Mouse (Mus musculus) lung, postnatal 0 days (tissue): Measurements from ENCODE around the gene Gm20425. TPM values are rescaled to one million over a fixed set of nuclear protein-coding genes. Genes with fewer than 3 reads are reported as not detected.

Experiments
- ATAC-seq: fragments of 200-750 bp; cut with Nextera tagmentation; 2 replicates; pipeline ENCODE4 v1.8.0; 2017; ENCODE audit warnings: moderate library complexity
- DNase-seq: peaks from one replicate; pipeline ENCODE4 v3.0.0-alpha.2; 2016; ENCODE audit warnings: low spot score
- H3K27ac ChIP-seq: fragments of 300-500 bp; sonication (generic); 2 replicates; pipeline ENCODE4 v1.5.1; 2014; ENCODE audit warnings: antibody characterized with exemption, mild to moderate bottlenecking, low read length, mixed read lengths
- H3K27me3 ChIP-seq: fragments of 300-500 bp; sonication (generic); replicated peaks from 2 replicates; pipeline ENCODE4 v1.6.1; 2014; ENCODE audit warnings: low read length, mixed read lengths; ENCODE audit not compliant: insufficient read depth
- H3K36me3 ChIP-seq: fragments of 300-500 bp; sonication (generic); 2 replicates; pipeline ENCODE4 v1.6.1; 2014; ENCODE audit warnings: low read length, mixed read lengths; ENCODE audit not compliant: insufficient read depth
- H3K4me1 ChIP-seq: fragments of 300-500 bp; sonication (generic); 2 replicates; pipeline ENCODE4 v1.6.1; 2014; ENCODE audit warnings: antibody characterized with exemption, low read depth, low read length, mixed read lengths; ENCODE audit not compliant: insufficient read depth
- H3K4me2 ChIP-seq: fragments of 300-500 bp; sonication (generic); replicated peaks from 2 replicates; pipeline ENCODE4 v1.6.1; 2014; ENCODE audit warnings: low read depth, mild to moderate bottlenecking, low read length, moderate library complexity, mixed read lengths
- H3K4me3 ChIP-seq: fragments of 300-500 bp; sonication (generic); 2 replicates; pipeline ENCODE4 v1.5.1; 2014; ENCODE audit warnings: low read depth, low read length
- H3K9ac ChIP-seq: fragments of 300-500 bp; sonication (generic); replicated peaks from 2 replicates; pipeline ENCODE4 v1.6.1; 2014; ENCODE audit warnings: low read depth, mild to moderate bottlenecking
- H3K9me3 ChIP-seq: fragments of 300-500 bp; sonication (generic); 2 replicates; pipeline ENCODE4 v1.6.1; 2016; ENCODE audit warnings: low read length, mixed read lengths
- CTCF ChIP-seq: IDR thresholded peaks from 2 replicates; pipeline ENCODE4 v1.5.1; 2016; ENCODE audit warnings: antibody characterized with exemption, mild to moderate bottlenecking
- EP300 ChIP-seq: IDR thresholded peaks from 2 replicates; pipeline ENCODE4 v1.6.1; 2016; ENCODE audit warnings: antibody characterized with exemption, mild to moderate bottlenecking, control low read depth
- WGBS: fragments of 180-500 bp; shearing (Covaris S2); extraction: QIAGEN DNeasy Blood & Tissue Kit; methylation state at CpG from one replicate; pipeline ENCODE4 v1.1.7; 2014; 5-methylcytosine and 5-hydroxymethylcytosine counted together
- polyA plus RNA-seq: library from polyadenylated mRNA; unstranded; fragments of >200 nt; fragmentation: Nextera tagmentation; extraction: Ambion mirVana; gene quantifications from 2 replicates; pipeline ENCODE4 v1.2.1, GENCODE M21; 2015

The Gm20425 gene
- polyA plus RNA-seq, 1 experiment from 2014 or later = 7.3 TPM

GRCm38 (mm10) chr9:103154568-103154967, 75.5 kb downstream of the Gm20425 start:
- Histone ChIP-seq H3K9me3 (no peaks in the 10 kb centered on the region), H3K27ac (no peak overlapping the region), H3K4me3 (no peak overlapping the region), H3K36me3 (no peaks in the 10 kb centered on the region), H3K4me2 (no peak overlapping the region), H3K9ac (no peak overlapping the region), H3K4me1 (no peaks in the 10 kb centered on the region), H3K27me3 (no peaks in the 10 kb centered on the region)
- DNase-seq (peak; percentile 39), ATAC-seq (no peak)
- peak; percentile 27; the same call in 1 of the 2 replicates for TF ChIP-seq CTCF
- no peak for TF ChIP-seq EP300
- 57% methylated on average over 2 of the region's 2 CpGs for WGBS

- no peak overlapping the region for H3K4me2 ChIP-seq
- ATAC-seq = no peak
- H3K9ac ChIP-seq = no peak overlapping the region
- no peak for TF ChIP-seq EP300
- no peaks in the 10 kb centered on the region for H3K36me3 ChIP-seq
- DNase-seq = no peak
- H3K4me1 ChIP-seq = no peaks in the 10 kb centered on the region
- H3K27ac ChIP-seq = no peak overlapping the region
- H3K4me3 ChIP-seq = no peak overlapping the region
- no peaks in the 10 kb centered on the region for H3K27me3 ChIP-seq
- WGBS = 77% methylated on average over 5 of the region's 5 CpGs
- no peaks in the 10 kb centered on the region for H3K9me3 ChIP-seq
Measured at GRCm38 (mm10) chr9:103153286-103153685, 76.8 kb downstream of the Gm20425 start.

- Histone ChIP-seq H3K4me3 (no peak overlapping the region), H3K27me3 (no peaks in the 10 kb centered on the region), H3K9me3 (no peaks in the 10 kb centered on the region), H3K9ac (no peak overlapping the region), H3K4me2 (no peak overlapping the region), H3K36me3 (no peaks in the 10 kb centered on the region), H3K27ac (no peak overlapping the region), H3K4me1 (no peaks in the 10 kb centered on the region)
- DNase-seq = no peak
- 67% methylated on average over 12 of the region's 12 CpGs for WGBS
- no peak for TF ChIP-seq CTCF
- ATAC-seq = no peak
Measured at GRCm38 (mm10) chr9:103149074-103149799, 80.9 kb downstream of the Gm20425 start.

- no peaks in the 10 kb centered on the region for H3K9me3 ChIP-seq
- TF ChIP-seq CTCF = no peak
- 59% methylated on average over 13 of the region's 13 CpGs for WGBS
Measured at GRCm38 (mm10) chr9:103147103-103147502, 83.0 kb downstream of the Gm20425 start.

GRCm38 (mm10) chr9:103146703-103147102, 83.4 kb downstream of the Gm20425 start:
- Histone ChIP-seq H3K9ac (no peak overlapping the region), H3K27ac (no peak overlapping the region), H3K4me1 (no peaks in the 10 kb centered on the region), H3K4me2 (no peak overlapping the region), H3K36me3 (no peaks in the 10 kb centered on the region), H3K9me3 (no peaks in the 10 kb centered on the region), H3K27me3 (no peaks in the 10 kb centered on the region), H3K4me3 (no peak overlapping the region)
- WGBS = 54% methylated on average over 9 of the region's 9 CpGs
- ATAC-seq (no peak), DNase-seq (peak; percentile 10)
- no peak for TF ChIP-seq CTCF
- no peak for TF ChIP-seq EP300

More at GRCm38 (mm10) chr9:103147103-103147502, 83.0 kb downstream of the Gm20425 start:
- ATAC-seq (no peak), DNase-seq (no peak)
- Histone ChIP-seq H3K9ac (no peak overlapping the region), H3K4me2 (no peak overlapping the region), H3K36me3 (no peaks in the 10 kb centered on the region), H3K27ac (no peak overlapping the region), H3K4me1 (no peaks in the 10 kb centered on the region), H3K27me3 (no peaks in the 10 kb centered on the region), H3K4me3 (no peak overlapping the region)

GRCm38 (mm10) chr9:103146257-103146656, 83.8 kb downstream of the Gm20425 start:
- H3K36me3 ChIP-seq = no peaks in the 10 kb centered on the region
- H3K4me1 ChIP-seq = no peaks in the 10 kb centered on the region
- H3K27me3 ChIP-seq = no peaks in the 10 kb centered on the region
- TF ChIP-seq CTCF = no peak
- no peak for TF ChIP-seq EP300
- H3K9ac ChIP-seq = no peak overlapping the region
- no peak overlapping the region for H3K27ac ChIP-seq
- no peak overlapping the region for H3K4me2 ChIP-seq
- WGBS = 82% methylated on average over 10 of the region's 10 CpGs
- ATAC-seq (no peak), DNase-seq (no peak)
- no peak overlapping the region for H3K4me3 ChIP-seq
- H3K9me3 ChIP-seq = no peaks in the 10 kb centered on the region
